Mouse (Mus musculus): Measurements from ENCODE around the gene Galc. TPM values are rescaled to one million over a fixed set of nuclear protein-coding genes. Genes with fewer than 3 reads are reported as not detected.

Gene Galc
- total and polyA plus RNA-seq, 3 experiments, result not detected

DNA sequence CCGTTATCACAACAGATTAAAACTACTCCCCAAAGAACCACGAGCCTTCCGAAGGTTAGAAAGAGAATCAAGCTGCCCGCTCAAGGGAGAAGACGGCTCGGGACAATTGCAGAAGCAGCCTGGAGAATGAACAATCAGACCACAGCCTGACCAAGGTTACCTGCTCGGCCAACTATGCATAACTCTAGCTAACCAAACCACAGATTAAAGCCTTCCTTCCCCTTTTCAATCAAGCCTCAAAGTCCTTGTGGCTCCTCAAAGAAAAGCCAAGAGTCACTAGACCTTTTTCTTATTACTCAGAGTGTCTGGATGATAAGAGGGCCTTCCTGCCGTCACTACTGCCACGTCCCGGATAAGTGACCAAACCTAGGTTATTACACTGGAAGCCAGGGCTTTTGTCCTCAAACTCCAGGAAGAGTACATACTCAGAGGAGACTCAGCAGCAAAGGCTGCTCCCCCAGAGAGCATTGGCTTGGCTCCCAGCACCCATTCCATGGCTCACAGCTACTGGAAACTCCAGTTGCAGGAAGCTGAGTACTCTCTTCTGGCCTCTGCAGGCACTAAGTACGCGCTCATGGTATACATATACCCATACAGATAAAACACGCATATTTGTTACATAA is 3.8 kb downstream of the Galc start:
- no peaks in the 10 kb centered on the region for H3K36me3 ChIP-seq (ENCODE audit: control insufficient read depth in 1 of 2, insufficient read depth in 2 of 2, low read length in 2 of 2)
- no peak overlapping the region for H3K4me3 ChIP-seq (ENCODE audit: control insufficient read depth in 1 of 2, insufficient read depth in 1 of 2, low read depth in 2 of 2, low read length in 2 of 2)
- H3K9ac ChIP-seq (ENCODE audit: control insufficient read depth, low read depth, low read length, poor library complexity, severe bottlenecking), result no peak overlapping the region
- DNase-seq (ENCODE audit: low read depth, low spot score), result no peak
- H3K4me1 ChIP-seq (ENCODE audit: control insufficient read depth in 1 of 2, insufficient read depth in 2 of 2, low read length in 2 of 2), result no peaks in the 10 kb centered on the region
- TF ChIP-seq RAD21 (IDR thresholded peaks at IDR 0.05; ENCODE audit: low read depth, low read length), result no peak
- no peak for TF ChIP-seq MYB (IDR thresholded peaks at IDR 0.05; ENCODE audit: low read depth, low read length)
- TF ChIP-seq USF2 (IDR thresholded peaks at IDR 0.05; ENCODE audit: borderline replicate concordance in 1 of 2, insufficient read depth in 1 of 2, low read depth in 1 of 2, low read length in 2 of 2), result no peak
- TF ChIP-seq ZNF384 (IDR thresholded peaks at IDR 0.05; ENCODE audit: low read depth, low read length), result no peak
- no peak for TF ChIP-seq MYC (IDR thresholded peaks at IDR 0.05; ENCODE audit: low read depth, low read length)
- TF ChIP-seq ELF1 (IDR thresholded peaks at IDR 0.05; ENCODE audit: low read depth, low read length), result no peak
- no peak for TF ChIP-seq BHLHE40 (IDR thresholded peaks at IDR 0.05; ENCODE audit: borderline replicate concordance, low read depth, low read length)
- TF ChIP-seq GATA1 (IDR thresholded peaks at IDR 0.05; ENCODE audit: low read depth, low read length), result no peak
- no peak for TF ChIP-seq UBTF (IDR thresholded peaks at IDR 0.05; ENCODE audit: borderline replicate concordance, insufficient read depth, low read depth, low read length)
- no peaks in the 10 kb centered on the region for H3K79me2 ChIP-seq (ENCODE audit: control insufficient read depth, insufficient read depth, low read length, poor library complexity)
- H3K27ac ChIP-seq (ENCODE audit: control insufficient read depth, low read depth, low read length), result no peak overlapping the region
- no peaks in the 10 kb centered on the region for H3K9me3 ChIP-seq (replicated peaks; ENCODE audit: insufficient read depth, low read length)
- H3K27me3 ChIP-seq (ENCODE audit: control insufficient read depth in 1 of 2, insufficient read depth in 2 of 2, low read length in 2 of 2), result no peaks in the 10 kb centered on the region

DNA sequence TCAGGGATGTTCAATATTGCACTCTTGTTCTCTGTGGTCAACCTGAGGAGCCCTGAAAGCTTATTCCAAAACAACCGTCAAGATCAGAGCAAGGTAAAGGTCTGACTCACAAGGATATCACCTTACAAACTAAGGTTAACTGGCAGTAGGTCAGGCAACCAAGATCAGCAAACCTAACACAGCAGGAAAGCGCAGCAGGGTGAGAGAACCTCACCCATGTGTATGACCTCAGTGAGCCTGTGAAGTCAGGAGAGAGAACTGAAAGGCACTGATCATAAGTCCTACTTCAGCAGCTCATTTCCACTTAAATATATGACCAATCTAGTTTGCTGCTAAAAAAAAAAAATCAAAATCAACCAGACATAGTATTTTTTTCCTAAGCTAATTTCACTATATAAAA is 6.8 kb downstream of the Galc start:
- DNase-seq (ENCODE audit: low read depth, low spot score), result no peak
- Histone ChIP-seq H3K27ac (ENCODE audit: control insufficient read depth, low read depth, low read length) (no peak overlapping the region), H3K4me3 (ENCODE audit: control insufficient read depth in 1 of 2, insufficient read depth in 1 of 2, low read depth in 2 of 2, low read length in 2 of 2) (no peak overlapping the region), H3K9ac (ENCODE audit: control insufficient read depth, low read depth, low read length, poor library complexity, severe bottlenecking) (no peak overlapping the region), H3K36me3 (ENCODE audit: control insufficient read depth in 1 of 2, insufficient read depth in 2 of 2, low read length in 2 of 2) (no peaks in the 10 kb centered on the region), H3K9me3 (replicated peaks; ENCODE audit: insufficient read depth, low read length) (no peaks in the 10 kb centered on the region), H3K27me3 (ENCODE audit: control insufficient read depth in 1 of 2, insufficient read depth in 2 of 2, low read length in 2 of 2) (no peaks in the 10 kb centered on the region), H3K4me1 (ENCODE audit: control insufficient read depth in 1 of 2, insufficient read depth in 2 of 2, low read length in 2 of 2) (no peaks in the 10 kb centered on the region), H3K79me2 (ENCODE audit: control insufficient read depth, insufficient read depth, low read length, poor library complexity) (no peaks in the 10 kb centered on the region)
- TF ChIP-seq MAX (IDR thresholded peaks at IDR 0.05; ENCODE audit: low read length) (no peak), MEF2A (IDR thresholded peaks at IDR 0.05; ENCODE audit: extremely low read depth, insufficient replicate concordance, low read depth, low read length, poor library complexity, severe bottlenecking) (no peak), GATA1 (IDR thresholded peaks at IDR 0.05; ENCODE audit: low read depth, low read length) (no peak), USF1 (IDR thresholded peaks at IDR 0.05; ENCODE audit: low read depth, low read length) (no peak), TBP (IDR thresholded peaks at IDR 0.05; ENCODE audit: low read depth, low read length) (no peak), EP300 (IDR thresholded peaks at IDR 0.05; ENCODE audit: low read depth in 1 of 2, low read length in 2 of 2) (no peak), TAL1 (IDR thresholded peaks at IDR 0.05; ENCODE audit: low read length) (no peak), POLR2AphosphoS5 (IDR thresholded peaks at IDR 0.05; ENCODE audit: borderline replicate concordance, low read depth, low read length) (no peak), HCFC1 (IDR thresholded peaks at IDR 0.05; ENCODE audit: low read depth, low read length) (no peak), MYC (IDR thresholded peaks at IDR 0.05; ENCODE audit: low read depth, low read length) (no peak), CHD1 (IDR thresholded peaks at IDR 0.05; ENCODE audit: low read depth, low read length) (no peak), ETS1 (IDR thresholded peaks at IDR 0.05; ENCODE audit: low read depth, low read length) (no peak), USF2 (IDR thresholded peaks at IDR 0.05; ENCODE audit: borderline replicate concordance in 1 of 2, insufficient read depth in 1 of 2, low read depth in 1 of 2, low read length in 2 of 2) (no peak), SIN3A (IDR thresholded peaks at IDR 0.05; ENCODE audit: low read length) (no peak), TCF12 (IDR thresholded peaks at IDR 0.05; ENCODE audit: low read depth, low read length) (no peak), ZKSCAN1 (IDR thresholded peaks at IDR 0.05; ENCODE audit: low read depth, low read length) (no peak), NRF1 (IDR thresholded peaks at IDR 0.05; ENCODE audit: insufficient read depth, low read depth, low read length, poor library complexity, severe bottlenecking) (no peak), ZC3H11A (IDR thresholded peaks at IDR 0.05; ENCODE audit: low read depth, low read length) (no peak), MXI1 (IDR thresholded peaks at IDR 0.05; ENCODE audit: low read depth, low read length) (no peak)

Measured in MEL (cell line).